Mouse (Mus musculus) erythroblast, embryonic 14.5 days (primary cell): Measurements from ENCODE around the gene Cbl.

Source experiments
- GATA1 ChIP-seq: IDR thresholded peaks from 2 replicates; pipeline ENCODE4 v1.6.1; 2012; ENCODE audit warnings: low read length, inconsistent platforms, mixed read lengths
- TAL1 ChIP-seq: IDR thresholded peaks from 3 replicates; pipeline ENCODE4 v1.6.1; 2012; ENCODE audit warnings: low read length, inconsistent platforms, mixed read lengths

DNA sequence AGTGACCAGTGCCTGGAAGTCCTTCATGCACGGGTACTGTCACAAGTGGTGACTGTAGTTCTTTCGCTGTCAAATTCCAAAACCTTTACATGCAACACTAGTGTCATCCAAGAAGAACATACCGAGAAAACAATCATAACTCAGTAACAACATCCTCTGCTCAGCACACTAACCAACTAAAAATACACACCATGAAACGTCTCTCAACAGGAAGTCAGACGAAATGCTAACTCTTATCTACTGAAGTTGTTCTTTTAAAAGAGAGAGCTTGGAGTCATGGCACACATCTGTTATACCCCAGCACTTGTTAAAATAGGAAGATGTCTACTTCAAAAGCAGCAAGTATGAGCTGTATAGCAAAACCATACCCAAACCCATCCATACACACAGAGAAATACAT lies 52.3 kb downstream of the Cbl start:
- TF ChIP-seq GATA1, result no peak
- no peak for TF ChIP-seq TAL1
